Mouse (Mus musculus) right cerebral cortex, postnatal 4 days (tissue): Measurements from ENCODE around the gene Pde7b.

Experiments used
- DNase-seq: peaks from one replicate; pipeline ENCODE4 v3.0.0-alpha.2; 2022

The Pde7b gene

DNA sequence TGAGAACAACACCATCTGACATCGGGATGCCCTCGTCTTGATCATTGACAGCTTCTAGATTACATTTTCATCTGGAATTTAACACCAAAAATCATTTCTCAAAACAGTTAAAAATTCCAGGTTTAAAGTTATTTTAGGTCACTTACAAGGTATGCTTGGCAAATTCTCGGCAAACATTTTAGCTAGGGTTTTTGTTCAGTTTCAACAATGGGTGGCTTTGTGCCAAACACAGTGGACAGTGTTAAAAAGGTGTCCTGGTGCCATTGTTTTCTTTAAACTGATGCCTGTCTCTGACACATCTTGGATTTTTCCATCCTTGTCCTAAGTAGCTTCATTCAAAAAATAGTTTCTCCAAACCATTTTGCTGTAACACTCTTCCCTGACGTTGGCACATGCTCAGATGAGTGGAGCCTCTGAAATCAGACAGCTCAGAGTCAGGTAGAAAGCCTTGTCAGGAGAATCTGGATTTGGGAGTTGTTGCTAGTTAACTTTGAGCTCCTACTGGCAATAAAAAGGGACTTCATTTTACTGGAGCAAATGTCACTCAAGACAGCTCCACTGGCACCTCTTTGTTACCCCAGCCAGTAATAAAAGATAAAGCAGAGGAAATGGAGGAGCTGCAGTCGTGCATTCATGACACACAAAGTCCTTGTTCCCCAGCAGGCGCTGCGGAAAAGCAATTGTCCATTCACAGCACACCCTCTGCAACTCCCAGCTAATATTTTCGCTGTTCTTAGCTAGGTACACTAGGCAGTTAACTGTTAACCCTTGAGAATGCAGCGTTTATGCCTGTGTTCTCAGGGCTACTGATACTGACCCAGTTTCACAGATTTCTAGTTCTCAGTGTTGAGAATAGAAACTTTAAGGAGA is 2.0 kb downstream of the Pde7b start:
- no peak for DNase-seq

DNA sequence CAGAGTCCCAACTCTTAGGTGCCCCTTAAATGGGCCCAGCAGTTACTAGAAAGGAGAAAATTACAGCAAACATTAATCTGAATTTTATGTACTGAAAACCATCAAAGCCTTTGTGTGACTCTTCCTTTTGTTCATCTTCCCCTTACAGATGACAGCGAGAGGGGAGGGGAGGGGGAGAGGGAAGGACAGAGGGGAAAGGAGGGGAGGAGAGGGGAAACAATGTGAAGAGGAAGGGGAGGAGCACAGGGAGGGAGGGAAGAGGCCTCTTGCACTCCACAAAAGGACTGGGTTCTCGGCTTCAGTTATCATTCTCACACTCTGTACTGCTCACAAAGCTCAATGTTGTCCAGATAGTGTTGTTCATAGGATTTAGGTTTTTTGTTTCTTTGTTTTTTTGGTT is 5.7 kb downstream of the Pde7b start:
- DNase-seq: no peak

DNA sequence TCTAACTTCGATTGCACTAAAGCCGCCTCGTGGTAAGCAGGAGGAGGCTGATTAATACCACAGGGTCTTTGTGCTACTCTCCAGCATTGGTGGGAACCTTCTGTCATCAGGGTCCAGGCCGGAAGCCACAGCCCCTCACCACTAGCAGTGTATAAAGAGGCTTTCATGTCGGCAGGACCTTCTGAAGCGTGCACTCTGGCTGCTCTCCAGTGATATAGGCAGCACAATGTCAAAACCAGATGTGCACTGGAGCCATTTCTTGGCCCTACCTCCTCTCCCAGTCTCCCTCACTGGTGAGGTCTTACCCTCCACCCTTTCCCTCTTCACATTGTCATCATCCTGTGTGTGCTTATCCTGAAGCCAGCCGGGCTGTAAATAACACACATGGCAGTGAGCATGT is 24.2 kb downstream of the Pde7b start:
- DNase-seq: no peak

DNA sequence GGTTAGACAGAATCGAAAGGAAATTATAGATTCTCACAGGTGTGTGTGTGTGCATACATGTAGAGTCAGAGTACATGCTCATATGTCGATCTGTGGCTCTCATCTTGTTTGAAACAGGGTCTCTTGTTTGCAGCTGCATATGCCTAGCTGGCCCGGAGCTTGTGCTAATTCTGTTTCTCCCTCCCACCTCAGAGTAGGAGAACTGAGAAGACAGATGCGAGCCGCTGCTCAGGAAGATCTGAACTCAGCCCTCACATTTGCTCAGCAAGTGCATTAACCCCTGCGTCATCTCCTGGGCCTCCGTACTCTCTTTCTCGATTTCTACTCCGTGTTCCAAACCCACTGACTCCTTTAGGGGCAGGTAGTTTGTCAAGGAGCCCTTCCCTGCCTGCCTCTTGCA is 25.0 kb downstream of the Pde7b start:
- no peak for DNase-seq

DNA sequence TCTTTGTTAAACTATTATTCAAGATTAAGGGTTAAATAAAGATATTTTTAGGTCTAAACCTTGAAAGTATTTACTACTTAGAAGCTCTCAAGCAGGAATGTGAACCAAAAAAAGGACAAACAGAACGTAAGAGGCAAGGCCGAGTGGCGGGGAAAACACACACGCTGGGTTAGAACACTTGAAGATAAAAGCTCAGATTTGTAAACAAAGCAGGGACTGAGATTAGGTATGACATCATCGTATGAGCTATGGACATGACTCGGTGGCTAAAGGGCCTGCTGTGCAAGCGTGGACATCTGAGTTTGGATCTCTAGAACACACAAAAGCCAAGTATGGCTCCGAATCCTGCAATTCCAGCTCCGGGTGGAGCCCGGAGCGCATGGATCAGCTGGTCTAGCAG is 29.2 kb downstream of the Pde7b start:
- no peak for DNase-seq

DNA sequence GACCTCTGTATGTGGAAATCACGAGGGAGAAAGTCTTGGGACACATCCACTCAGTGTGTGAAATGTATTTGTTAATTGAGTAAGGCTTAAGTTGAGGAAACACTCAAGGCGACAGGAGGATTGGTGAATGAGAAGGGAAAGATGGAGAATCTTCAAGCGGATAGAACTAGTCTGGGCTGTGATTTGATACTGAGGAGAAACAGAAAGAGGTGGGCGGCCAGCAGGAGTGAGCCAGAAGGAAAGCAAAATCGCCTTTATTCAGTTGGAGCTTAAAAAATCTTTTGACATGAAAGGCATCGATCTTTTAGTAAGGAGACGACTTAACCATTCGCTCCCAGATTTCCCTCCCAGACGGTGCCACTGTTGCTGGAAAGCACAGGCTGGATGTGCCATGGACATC is 34.9 kb downstream of the Pde7b start:
- no peak for DNase-seq

DNA sequence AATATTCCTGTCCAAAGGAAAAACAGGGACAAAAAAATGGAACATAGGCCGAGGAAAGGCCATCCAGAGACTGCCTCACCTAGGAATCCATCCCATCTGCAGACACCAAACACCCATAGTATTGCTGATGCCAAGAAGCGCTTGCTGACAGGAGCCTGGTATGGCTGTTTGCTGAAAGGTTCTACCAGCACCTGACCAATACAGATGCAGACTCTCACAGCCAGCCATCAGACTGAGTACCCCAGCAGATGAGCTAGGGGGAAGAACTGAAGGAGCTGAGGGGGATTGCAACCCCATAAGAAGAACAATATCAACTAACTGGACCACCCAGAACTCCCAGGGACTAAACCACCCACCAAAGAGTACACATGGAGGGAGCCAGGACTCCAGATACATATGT is 40.7 kb downstream of the Pde7b start:
- DNase-seq: no peak

DNA sequence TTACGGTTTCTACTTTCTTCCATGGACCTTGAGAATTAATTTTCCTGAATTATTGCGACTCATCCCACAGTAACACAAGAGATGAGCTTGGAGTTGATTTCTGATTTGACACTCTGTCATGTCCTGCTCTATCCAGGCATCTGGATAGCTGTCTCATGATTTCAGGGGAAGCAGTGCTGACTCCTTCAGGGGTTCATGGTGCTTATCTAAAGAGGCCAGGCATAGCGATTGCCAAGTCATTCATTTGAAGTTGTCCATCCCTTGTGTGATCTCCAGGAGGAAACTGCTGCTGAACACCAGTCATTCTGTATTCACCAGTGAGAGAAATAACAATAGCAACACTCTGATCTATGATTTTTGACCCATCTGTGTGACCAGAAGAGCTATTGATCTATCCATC is 43.9 kb downstream of the Pde7b start:
- no peak for DNase-seq

DNA sequence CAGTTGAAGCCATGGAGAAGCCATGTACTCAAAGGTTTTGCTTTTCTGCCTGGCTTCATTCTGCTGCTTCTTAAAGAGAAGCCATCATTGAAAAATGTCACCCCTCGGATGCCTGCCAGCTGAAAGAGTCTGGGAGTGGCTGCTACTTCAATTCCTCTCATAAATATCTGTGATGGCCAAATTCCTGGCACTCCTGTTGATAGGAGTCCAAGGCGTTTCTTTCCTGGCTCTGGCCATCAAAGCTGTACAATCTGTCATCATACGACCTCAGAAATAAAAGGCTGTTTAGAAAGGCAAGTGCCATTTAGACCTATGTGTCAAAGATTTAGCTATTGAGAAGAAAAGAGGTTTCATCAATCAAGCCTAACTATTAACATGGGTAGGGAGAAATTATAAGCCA is 49.6 kb downstream of the Pde7b start:
- DNase-seq: no peak

DNA sequence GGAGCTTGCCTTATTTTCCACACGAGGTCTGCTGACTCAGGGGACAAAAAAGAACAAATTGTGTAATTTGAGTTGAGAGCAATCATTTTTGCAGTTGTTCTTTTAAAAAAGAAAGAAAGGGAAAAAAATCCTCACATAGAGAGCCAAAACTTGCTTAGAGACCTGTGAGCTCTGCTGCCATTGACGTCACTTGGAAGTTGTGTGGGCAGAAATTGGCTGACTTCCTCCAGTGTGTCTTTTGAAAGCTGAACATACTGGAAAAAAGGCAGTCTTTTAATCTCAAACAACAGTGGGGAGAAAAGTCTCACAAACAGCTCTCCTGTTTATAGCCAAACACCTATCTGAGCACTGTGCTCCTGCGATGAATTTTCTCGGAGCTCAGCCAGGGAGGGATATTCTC is 51.1 kb downstream of the Pde7b start:
- DNase-seq: no peak

DNA sequence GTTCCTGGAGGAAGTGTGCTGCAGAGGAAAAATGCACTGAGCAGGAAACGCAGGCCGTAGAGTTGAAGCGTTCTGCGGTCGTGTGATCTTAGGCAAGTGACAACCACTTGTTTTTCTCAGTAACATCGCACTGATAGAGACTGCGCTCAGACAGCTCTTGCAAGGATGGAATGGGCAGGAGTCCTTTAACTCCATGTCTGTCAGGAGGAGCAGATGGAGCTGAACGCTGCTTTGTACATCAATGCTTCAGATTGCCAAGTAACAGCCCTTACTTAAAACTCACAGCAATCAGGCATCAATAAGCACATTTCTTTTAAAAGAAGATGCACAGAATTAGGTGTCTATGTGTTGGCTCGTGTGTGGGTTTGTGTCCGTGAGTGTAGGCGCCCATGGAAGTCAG is 52.3 kb downstream of the Pde7b start:
- DNase-seq: no peak

DNA sequence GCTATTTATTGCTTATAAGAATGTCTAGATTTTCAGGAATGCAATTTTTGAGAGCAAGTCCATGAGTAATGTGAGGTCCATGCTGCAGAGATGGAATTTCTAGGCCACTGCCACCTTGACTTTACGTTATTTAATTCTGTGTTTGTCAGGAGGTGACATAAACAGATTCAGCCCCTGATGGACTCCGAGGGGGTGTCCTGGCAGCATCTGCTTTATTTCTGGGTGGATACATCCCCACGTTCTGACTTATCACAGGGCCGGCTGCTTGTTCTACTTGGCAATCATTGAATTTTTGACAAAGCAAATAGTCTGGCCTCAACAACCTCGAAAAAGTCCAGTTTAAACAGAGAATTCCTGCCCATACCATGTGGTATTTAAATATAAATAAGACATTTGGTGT is 53.3 kb downstream of the Pde7b start:
- no peak for DNase-seq

DNA sequence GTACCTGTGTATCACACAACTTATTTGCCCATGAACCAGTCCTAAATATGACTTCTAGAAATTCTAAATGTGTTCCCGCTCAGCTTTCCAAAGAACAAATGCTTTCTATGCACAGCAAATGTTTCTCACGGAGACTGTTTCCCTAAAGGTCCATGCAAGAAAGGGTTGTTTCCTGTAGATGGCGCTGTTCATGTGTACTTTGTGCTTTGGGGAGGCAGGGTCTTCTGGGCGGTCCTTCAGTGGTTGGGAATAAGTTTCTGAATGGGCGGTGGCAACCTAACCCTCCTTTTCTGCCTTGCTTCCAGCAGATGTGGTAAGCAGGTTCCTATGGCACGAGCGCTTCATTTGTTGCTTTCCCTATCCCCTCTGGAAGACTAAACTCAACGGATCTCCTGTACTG is 54.3 kb downstream of the Pde7b start:
- no peak for DNase-seq

DNA sequence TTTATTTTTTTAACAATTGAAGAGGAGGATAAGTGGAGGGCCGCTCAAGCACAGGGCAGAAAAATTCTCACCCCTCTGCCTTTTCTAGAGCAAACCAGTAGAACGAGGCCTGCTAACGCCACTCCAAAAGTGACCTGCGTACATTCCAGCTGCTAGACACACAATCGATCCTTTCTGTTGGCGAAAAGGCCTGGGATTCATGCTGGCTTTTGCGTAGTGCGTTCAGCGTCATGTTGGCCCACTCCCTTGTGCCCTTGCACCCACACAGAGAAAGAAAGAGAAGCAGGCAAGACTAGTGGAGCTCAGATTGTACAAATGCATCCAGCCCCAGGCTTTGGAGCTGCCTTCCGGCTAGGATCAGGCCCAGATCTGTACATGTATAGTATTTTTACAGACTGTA is 55.4 kb downstream of the Pde7b start:
- no peak for DNase-seq

DNA sequence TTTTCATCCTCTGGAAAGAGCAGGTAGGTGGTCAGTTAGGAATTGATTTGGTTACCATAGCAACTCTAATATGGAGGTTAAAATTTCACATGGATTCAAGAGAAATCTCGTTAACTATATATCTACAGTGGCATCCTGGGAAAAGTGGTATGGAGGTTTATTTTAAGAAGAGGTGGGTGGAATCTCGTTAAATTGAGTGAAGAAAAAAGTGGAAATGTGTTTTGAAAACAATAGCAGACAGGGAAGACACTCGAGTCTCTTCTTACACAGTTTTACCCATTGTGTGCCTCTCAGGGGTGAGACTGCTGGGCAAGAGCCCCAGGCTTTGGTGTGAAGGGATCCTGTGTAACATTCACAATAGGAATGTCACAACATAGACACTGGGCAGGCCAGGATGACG is 56.3 kb downstream of the Pde7b start:
- no peak for DNase-seq

DNA sequence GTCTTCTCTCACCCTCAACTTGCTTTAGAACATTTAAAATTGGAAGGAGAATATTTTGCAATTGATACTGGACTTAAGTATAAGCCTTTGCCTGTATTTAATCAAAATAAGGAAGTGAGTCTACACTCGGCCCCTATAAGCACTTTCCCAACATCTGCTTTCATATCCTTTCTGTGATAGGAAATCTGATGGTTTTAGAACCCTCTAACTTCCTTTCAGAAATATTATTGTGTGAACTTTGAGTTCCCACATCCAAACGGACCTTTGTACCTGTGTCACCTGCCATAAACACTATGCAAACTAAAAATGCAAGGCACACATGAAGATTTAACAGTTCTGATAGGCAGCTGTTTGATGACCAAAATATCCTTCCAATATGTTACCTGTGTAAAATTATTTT is 58.2 kb downstream of the Pde7b start:
- DNase-seq: no peak

DNA sequence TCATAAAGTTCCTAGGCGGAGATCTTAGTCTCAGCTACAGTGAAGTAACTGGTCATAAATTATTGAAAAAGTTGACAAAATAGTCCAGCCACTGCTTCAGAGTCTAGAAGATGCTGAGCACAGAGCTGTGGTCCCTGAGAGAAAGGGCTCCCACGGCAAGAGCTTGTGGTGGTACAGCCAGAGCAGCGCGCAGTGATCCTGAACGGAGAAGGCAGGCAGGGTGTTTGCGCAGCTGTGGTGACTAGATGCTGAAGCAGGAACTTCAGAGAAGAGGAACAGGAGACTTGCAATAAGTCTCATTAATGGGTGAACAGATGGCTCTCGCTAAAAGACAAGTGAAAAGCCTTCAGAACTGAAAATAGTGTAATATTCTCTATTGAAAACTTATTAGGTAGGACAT is 61.9 kb downstream of the Pde7b start:
- DNase-seq: no peak

DNA sequence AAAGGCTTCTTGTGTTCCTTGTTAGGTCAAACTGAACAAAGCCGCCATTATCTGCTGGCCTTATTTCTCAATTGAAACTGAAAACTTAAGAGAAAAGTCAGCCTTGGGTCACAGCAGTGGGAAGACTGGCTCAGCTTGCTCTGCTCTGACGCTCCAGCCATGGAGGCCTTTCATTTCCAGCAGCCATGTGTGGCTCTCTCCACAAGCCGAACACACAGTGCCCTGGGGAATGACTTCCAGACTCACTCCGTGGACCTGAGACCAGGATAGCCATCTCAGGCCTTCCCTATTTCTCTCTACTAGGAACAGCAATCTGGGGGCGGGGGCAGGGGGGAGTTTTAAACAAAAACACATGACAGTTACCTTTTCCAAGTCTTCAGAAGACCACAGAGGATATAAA is 63.2 kb downstream of the Pde7b start:
- no peak for DNase-seq

DNA sequence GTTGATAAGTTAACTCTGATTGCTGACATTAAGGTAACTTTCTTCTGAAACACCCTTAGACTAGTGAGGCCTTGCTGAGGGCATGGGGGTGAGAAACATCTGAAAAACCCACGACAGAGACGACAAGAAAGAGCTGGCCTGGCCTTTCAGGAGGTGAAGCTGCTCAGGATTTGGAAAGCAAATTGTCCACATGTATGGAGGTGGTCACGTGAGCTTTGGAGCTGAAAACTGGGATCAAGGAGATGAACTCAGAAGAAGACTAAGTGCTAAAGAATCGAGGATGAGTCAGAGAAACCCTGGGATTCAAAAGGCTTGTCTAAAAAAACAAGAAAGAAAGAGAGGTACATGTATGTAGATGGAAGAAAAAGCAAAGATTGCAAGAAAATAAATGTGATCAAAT is 65.2 kb downstream of the Pde7b start:
- DNase-seq: no peak

DNA sequence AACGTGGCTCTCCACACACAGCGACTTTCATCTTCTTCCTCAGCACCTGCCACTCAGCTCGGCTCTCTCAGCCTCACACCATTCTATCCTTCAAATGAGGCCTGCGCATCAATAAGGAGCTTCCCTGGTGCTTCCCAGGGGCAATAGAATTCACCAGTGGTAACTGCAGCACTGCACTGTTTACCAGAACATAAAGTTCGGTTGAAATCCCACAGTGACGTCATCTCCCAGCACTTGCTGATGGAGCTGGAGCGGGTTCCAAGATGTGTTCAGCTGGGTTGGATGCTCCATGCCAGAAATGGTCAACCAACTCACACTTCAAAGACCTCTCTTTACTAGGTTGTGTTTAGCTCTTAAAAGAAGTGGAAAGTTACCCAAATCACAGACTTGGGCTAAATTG is 65.6 kb downstream of the Pde7b start:
- no peak for DNase-seq

DNA sequence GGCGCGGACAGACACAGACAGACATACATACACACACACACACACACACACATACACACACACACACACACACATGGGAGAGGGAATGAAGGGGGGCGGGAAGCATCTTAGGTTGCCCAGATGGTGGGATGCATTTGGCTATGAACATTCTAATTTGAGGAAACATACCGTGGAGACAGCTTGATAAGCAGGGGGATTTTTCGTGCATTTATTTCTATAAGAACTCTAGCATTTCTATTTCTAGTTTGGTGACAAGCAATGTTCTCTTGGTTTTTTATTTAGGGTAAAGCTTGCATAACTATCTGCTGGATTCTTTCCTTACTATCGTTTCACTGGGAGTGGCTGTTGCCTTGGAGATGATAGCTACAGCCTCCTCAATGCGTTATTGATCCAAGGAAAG is 66.2 kb downstream of the Pde7b start:
- no peak for DNase-seq

DNA sequence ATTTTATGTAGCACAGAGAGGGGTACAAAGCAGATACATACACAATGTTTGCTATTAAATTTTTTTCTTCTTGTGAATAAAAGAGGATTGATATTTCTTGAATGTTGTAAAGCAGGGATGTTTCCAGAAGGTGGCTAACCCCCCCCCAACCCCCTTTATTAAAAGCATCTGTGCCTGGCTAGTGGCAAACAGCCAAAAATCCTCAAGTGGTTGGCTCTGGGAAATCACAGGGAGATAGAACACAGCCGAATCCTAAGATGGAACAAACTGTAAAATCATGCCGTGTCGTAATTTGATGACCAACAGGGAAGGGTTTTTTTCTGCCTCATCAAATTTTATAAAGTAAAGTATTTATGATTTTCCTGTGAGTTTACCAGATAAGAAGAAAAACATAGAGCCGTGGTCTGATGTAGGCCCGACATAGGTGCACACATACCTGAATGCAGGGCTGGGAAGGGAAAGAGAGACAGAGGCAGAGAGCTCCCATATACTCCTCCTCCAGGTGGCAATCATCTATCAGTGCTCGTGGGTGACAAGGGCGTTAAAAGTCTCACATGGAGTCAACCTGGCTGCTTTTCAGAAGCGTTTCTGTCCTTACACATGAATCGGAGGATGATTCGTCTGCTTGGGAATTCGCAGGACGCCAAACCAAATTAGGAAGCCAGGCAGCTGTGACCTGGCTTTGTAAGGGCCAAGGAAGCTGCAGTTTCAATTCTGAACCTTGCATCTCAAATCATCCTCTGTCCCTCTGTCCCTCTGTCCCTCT is 67.4 kb downstream of the Pde7b start:
- no peak for DNase-seq

DNA sequence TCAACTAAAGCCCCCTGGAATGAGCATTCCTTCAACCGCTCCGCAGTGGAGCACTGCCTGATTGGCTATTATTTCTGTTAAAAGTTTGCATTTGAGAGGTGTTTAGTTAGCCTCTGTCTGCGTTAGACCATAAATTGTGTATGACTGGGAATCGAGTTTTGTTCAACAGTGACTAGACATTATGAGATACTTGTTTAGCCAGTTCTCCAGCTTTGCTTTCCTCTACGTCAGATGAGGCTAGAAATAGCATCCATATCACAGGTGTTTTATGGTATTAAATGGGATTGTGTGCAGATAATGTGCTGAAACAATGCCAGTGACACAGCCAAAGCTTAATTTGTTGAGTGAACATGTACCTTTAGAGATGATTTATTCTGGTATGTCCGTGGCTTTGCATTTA is 70.3 kb downstream of the Pde7b start:
- DNase-seq: no peak

DNA sequence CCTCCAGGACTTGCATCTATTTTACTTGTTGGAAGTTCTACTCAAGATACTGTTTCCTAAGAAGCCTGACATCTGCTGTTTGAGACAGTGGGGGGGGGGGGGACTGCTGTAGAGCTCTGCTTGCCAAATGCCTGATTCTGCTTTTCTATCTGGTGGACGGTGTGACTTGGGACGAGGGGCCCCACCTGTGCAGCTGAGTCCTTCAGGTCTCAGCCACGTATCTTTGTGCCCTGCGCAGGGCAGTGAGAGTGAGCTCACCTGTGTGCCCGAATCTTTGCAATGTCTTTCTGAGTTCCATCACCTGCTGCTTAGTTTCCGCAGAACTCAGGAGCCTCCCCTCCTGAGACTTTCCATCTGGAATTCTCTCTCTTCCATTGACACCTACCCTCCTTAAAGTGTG is 70.7 kb downstream of the Pde7b start:
- DNase-seq: no peak

DNA sequence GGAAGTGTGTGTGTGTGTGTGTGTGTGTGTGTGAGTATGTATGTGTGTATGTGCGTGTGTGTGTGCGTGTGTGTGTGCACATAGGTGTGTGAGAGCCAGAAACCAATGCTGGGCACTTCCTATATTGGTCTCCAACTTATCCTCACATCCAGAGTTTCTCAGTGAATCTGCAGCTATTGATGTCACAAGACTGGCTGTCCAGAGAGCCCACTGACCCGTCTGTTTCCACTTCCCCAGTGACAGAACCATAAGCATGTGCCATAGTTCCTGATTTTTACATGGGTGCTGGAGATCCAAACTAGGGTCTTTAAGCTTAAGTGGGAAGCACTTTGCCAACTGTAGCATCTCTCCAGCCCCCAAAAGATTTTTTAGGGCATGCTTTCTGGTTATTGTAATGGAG is 71.6 kb downstream of the Pde7b start:
- no peak for DNase-seq
